Mouse (Mus musculus): ENCODE measurements around the gene Eva1c. TPM values are rescaled to one million over a fixed set of nuclear protein-coding genes. Genes with fewer than 3 reads are reported as not detected.

Gene Eva1c
- 0.73 and 1.1 TPM in 2 replicates for polyA plus RNA-seq (2012; ENCODE audit: low replicate concordance)

GRCm38 (mm10) chr16:90826457-90826856, at the start of gene Eva1c:
TSS of gene Eva1c (plus strand) at chr16:90826719.

GRCm38 (mm10) chr16:90809975-90810715, 16.4 kb upstream of the Eva1c start, which contains the start of gene Urb1:
TSS of gene Urb1 (minus strand) at chr16:90810413.

GRCm38 (mm10) chr16:90934687-90935328, 108.3 kb downstream of the Eva1c start, which contains the start of gene Cfap298:
TSS of gene Cfap298 (minus strand) at chr16:90935114.

Other genes starting within 250 kb of the Eva1c start
- 12.7 and 15.3 TPM in 2 replicates for gene Mis18a, start 99.3 kb upstream of the Eva1c start, polyA plus RNA-seq (2012; ENCODE audit: low replicate concordance)
- 3.3 and 4.8 TPM in 2 replicates for gene Mrap, start 88.5 kb upstream of the Eva1c start, polyA plus RNA-seq (2012; ENCODE audit: low replicate concordance)
- gene Urb1, start 16.3 kb upstream of the Eva1c start, polyA plus RNA-seq (2012; ENCODE audit: low replicate concordance) = 5.9 and 6.5 TPM in 2 replicates
- 16.7 and 27.0 TPM in 2 replicates for gene Cfap298, start 108.4 kb downstream of the Eva1c start, polyA plus RNA-seq (2012; ENCODE audit: low replicate concordance)
- 59.6 and 98.0 TPM in 2 replicates for gene Synj1, start 184.6 kb downstream of the Eva1c start, polyA plus RNA-seq (2012; ENCODE audit: low replicate concordance)
- gene Paxbp1, start 217.8 kb downstream of the Eva1c start, polyA plus RNA-seq (2012; ENCODE audit: low replicate concordance) = 31.6 and 43.3 TPM in 2 replicates

All from hematopoietic multipotent progenitor cell, adult 10-12 weeks (in vitro differentiated cells).